8 mouse cellular contexts compared by ENCODE assay signal in genomic region chr3:51552841-51553496, GRCm38 (mm10). TPM values are rescaled to one million over a fixed set of nuclear protein-coding genes. Genes with fewer than 3 reads are reported as not detected.
A peak's percentile ranks its signal among the peaks of the same experiment; 100 is the strongest.
DNase-seq lines count a peak whose midpoint lies in the region; ATAC-seq and TF ChIP-seq lines count a peak whose summit lies in the region.

No protein-coding gene starts in this region.

- H3K36me3 ChIP-seq in liver, embryonic 11.5 days (ENCODE audit: control insufficient read depth, insufficient read depth, low read length), result no peaks in the 10 kb centered on the region
- peaks cover 2% of the 10 kb centered on the region; the same call in 1 of the 2 replicates for H3K36me3 ChIP-seq in spleen, adult 2 months (ENCODE audit: control insufficient read depth, insufficient read depth, low read length)

- no peaks in the 10 kb centered on the region for H3K27me3 ChIP-seq in cerebellum, adult 2 months (ENCODE audit: control insufficient read depth, insufficient read depth, low read length)
- H3K27me3 ChIP-seq in liver, embryonic 11.5 days (replicated peaks; ENCODE audit: control insufficient read depth, insufficient read depth, low read length), result no peaks in the 10 kb centered on the region
- H3K27me3 ChIP-seq in spleen, adult 2 months (ENCODE audit: control insufficient read depth, insufficient read depth, low read length), result no peaks in the 10 kb centered on the region

- no peak for ATAC-seq in liver, embryonic 11.5 days (replicated peaks; ENCODE audit: low FRiP score)

- H3K4me2 ChIP-seq in liver, embryonic 11.5 days, result peak overlapping the region; percentile 35

- H3K4me3 ChIP-seq in cerebellum, adult 2 months (replicated peaks; ENCODE audit: insufficient read depth, low read depth, low read length), result no peak overlapping the region
- H3K4me3 ChIP-seq in embryonic fibroblast, embryonic 13.5 days (ENCODE audit: insufficient read depth, low read length), result peak overlapping the region; percentile 25
- H3K4me3 ChIP-seq in liver, embryonic 11.5 days (ENCODE audit: low read depth, low read length), result no peak overlapping the region
- peak overlapping the region; percentile 71 for H3K4me3 ChIP-seq in spleen, adult 2 months (ENCODE audit: extremely low read depth, insufficient read depth, insufficient read length)

- no peak for TF ChIP-seq POLR2A in cerebellum, adult 2 months (IDR thresholded peaks at IDR 0.05; ENCODE audit: borderline replicate concordance, insufficient read depth, low read length)
- no peak for TF ChIP-seq POLR2A in embryonic fibroblast, embryonic 13.5 days (IDR thresholded peaks at IDR 0.05; ENCODE audit: low read depth, low read length)
- no peak for TF ChIP-seq POLR2A in spleen, adult 2 months (IDR thresholded peaks at IDR 0.05; ENCODE audit: low read depth, low read length)

- no peak for DNase-seq in cerebellum, adult 2 months
- DNase-seq in cerebellum, adult 9-11 months, result no peak
- DNase-seq in 3T3-L1 (ENCODE audit: low read depth, low spot score), result peak; percentile 74
- DNase-seq in liver, embryonic 11.5 days (ENCODE audit: low spot score), result no peak
- DNase-seq in spleen, adult 2 months (ENCODE audit: low read depth in 1 of 2, low spot score in 2 of 2), result peak; percentile 27 to 41
- DNase-seq in adrenal gland, adult 18-20 months (ENCODE audit: low spot score in 2 of 2), result no peak
- no peak for DNase-seq in left cerebral cortex, adult 18-20 months (ENCODE audit: low spot score in 2 of 2)

- WGBS in cerebellum, adult 2 months, result 50% methylated on average over 10 of the region's 10 CpGs
- 56% methylated on average over 10 of the region's 10 CpGs for WGBS in liver, embryonic 11.5 days
- WGBS in spleen, adult 2 months, result under 1% methylated on average over 10 of the region's 10 CpGs

- no peak for TF ChIP-seq CTCF in cerebellum, adult 2 months (IDR thresholded peaks at IDR 0.05; ENCODE audit: borderline replicate concordance, insufficient read depth, low read depth, low read length)
- no peak for TF ChIP-seq CTCF in embryonic fibroblast, embryonic 13.5 days (IDR thresholded peaks at IDR 0.05; ENCODE audit: borderline replicate concordance, insufficient read depth, low read length)
- TF ChIP-seq CTCF in spleen, adult 2 months (IDR thresholded peaks at IDR 0.05; ENCODE audit: extremely low read depth, insufficient read depth, insufficient read length, insufficient replicate concordance), result no peak

- peak overlapping the region; percentile 85 for H3K27ac ChIP-seq in cerebellum, adult 2 months (ENCODE audit: insufficient read depth, low read length)
- H3K27ac ChIP-seq in embryonic fibroblast, embryonic 13.5 days (ENCODE audit: insufficient read depth, low read length), result peak overlapping the region; percentile 66
- no peak overlapping the region for H3K27ac ChIP-seq in liver, embryonic 11.5 days (ENCODE audit: low read depth, low read length)
- peak overlapping the region; percentile 86 for H3K27ac ChIP-seq in spleen, adult 2 months (ENCODE audit: insufficient read depth, low read length)

- H3K9ac ChIP-seq in liver, embryonic 11.5 days (ENCODE audit: low read depth, low read length), result no peak overlapping the region

- H3K4me1 ChIP-seq in cerebellum, adult 2 months (ENCODE audit: control insufficient read depth, insufficient read depth, low read length), result peaks cover 50% of the 10 kb centered on the region
- peaks cover 18% of the 10 kb centered on the region; the same call in 1 of the 2 replicates for H3K4me1 ChIP-seq in embryonic fibroblast, embryonic 13.5 days (ENCODE audit: control insufficient read depth, insufficient read depth, low read length)
- H3K4me1 ChIP-seq in liver, embryonic 11.5 days (replicated peaks; ENCODE audit: control insufficient read depth, insufficient read depth, low read length), result peaks cover 21% of the 10 kb centered on the region
- peaks cover 14% of the 10 kb centered on the region; the same call in 1 of the 2 replicates for H3K4me1 ChIP-seq in spleen, adult 2 months (ENCODE audit: control insufficient read depth, insufficient read depth, insufficient read length)

- H3K9me3 ChIP-seq in liver, embryonic 11.5 days (ENCODE audit: control insufficient read depth, low read length), result no peaks in the 10 kb centered on the region

RNA-seq across cellular contexts. Expression of gene Setd7, which starts 7.7 kb away (rescaled TPM):
- 83.0 and 96.5 TPM in 2 replicates for polyA plus RNA-seq in cerebellum, adult 2 months (2012; rRNA removed)
- polyA plus RNA-seq in embryonic fibroblast, embryonic 13.5 days (2011; ENCODE audit: insufficient read length, low read depth, missing spikeins), result 46.0 and 54.3 TPM in 2 replicates
- polyA plus RNA-seq in liver, embryonic 11.5 days (2014; fragmentation: Nextera tagmentation; extraction: Ambion mirVana), result 2.3 and 2.4 TPM in 2 replicates
- 11.2 and 11.4 TPM in 2 replicates for polyA plus RNA-seq in spleen, adult 2 months (2012; rRNA removed)
- 10 to 100 TPM; 48.3 to 48.8 TPM for total RNA-seq in adrenal gland, adult 18-20 months (2021)
- 100 to 1,000 TPM; 125 to 129 TPM for total RNA-seq in left cerebral cortex, adult 18-20 months (2021)

Comparison
In these comparisons a context has a peak if more than half of its experiments do, and no peak if none do; other contexts are left out.
1. DNase-seq: peak in 3T3-L1 (single experiment) and spleen, adult 2 months (2 of 2); none in cerebellum, adult 2 months (0 of 2), cerebellum, adult 9-11 months (single experiment), liver, embryonic 11.5 days (single experiment), adrenal gland, adult 18-20 months (0 of 2) and left cerebral cortex, adult 18-20 months (0 of 2).
2. H3K4me3 ChIP-seq: peak in embryonic fibroblast, embryonic 13.5 days (single experiment) and spleen, adult 2 months (single experiment); none in cerebellum, adult 2 months (single experiment) and liver, embryonic 11.5 days (single experiment).